Mouse (Mus musculus) neural tube, embryonic 11.5 days (tissue): ENCODE results near the gene Cmah. TPM values are rescaled to one million over a fixed set of nuclear protein-coding genes. Genes with fewer than 3 reads are reported as not detected.

Experiments
- ATAC-seq: fragments of 200-750 bp; cut with Nextera tagmentation; 2 replicates; pipeline ENCODE4 v1.8.0; 2017; ENCODE audit warnings: moderate number of reproducible peaks, mild to moderate bottlenecking, moderate TSS enrichment, moderate library complexity; ENCODE audit not compliant: insufficient read depth, low FRiP score, low TSS enrichment
- DNase-seq: peaks from one replicate; pipeline ENCODE4 v3.0.0-alpha.2; 2015; ENCODE audit warnings: low spot score
- H3K27ac ChIP-seq: fragments of 300-500 bp; sonication (generic); 2 replicates; pipeline ENCODE4 v1.5.1; 2014; ENCODE audit warnings: low read depth, mild to moderate bottlenecking, low read length
- H3K27me3 ChIP-seq: fragments of 300-500 bp; sonication (generic); 2 replicates; pipeline ENCODE4 v1.6.1; 2014; ENCODE audit warnings: mild to moderate bottlenecking, low read length, mixed read lengths; ENCODE audit not compliant: control insufficient read depth, insufficient read depth
- H3K36me3 ChIP-seq: fragments of 300-500 bp; sonication (generic); 2 replicates; pipeline ENCODE4 v1.6.1; 2014; ENCODE audit warnings: mild to moderate bottlenecking, low read length, moderate library complexity, mixed read lengths; ENCODE audit not compliant: control insufficient read depth, insufficient read depth
- H3K4me1 ChIP-seq: fragments of 300-500 bp; sonication (generic); 2 replicates; pipeline ENCODE4 v1.6.1; 2014; ENCODE audit warnings: low read length, mixed read lengths; ENCODE audit not compliant: control insufficient read depth, insufficient read depth
- H3K4me2 ChIP-seq: fragments of 300-500 bp; sonication (generic); 2 replicates; pipeline ENCODE4 v1.6.1; 2014; ENCODE audit warnings: low read depth, mild to moderate bottlenecking, moderate library complexity
- H3K4me3 ChIP-seq: fragments of 300-500 bp; sonication (generic); 2 replicates; pipeline ENCODE4 v1.5.1; 2014; ENCODE audit warnings: low read depth, low read length
- H3K9ac ChIP-seq: fragments of 300-500 bp; sonication (generic); 2 replicates; pipeline ENCODE4 v1.6.1; 2014; ENCODE audit warnings: mild to moderate bottlenecking, low read length
- H3K9me3 ChIP-seq: fragments of 300-500 bp; sonication (generic); 2 replicates; pipeline ENCODE4 v1.6.1; 2016; ENCODE audit warnings: low read length; ENCODE audit not compliant: control insufficient read depth
- WGBS: fragments of 180-500 bp; shearing (Covaris S2); extraction: QIAGEN DNeasy Blood & Tissue Kit; methylation state at CpG from one replicate; pipeline ENCODE4 v1.1.7; 2014; 5-methylcytosine and 5-hydroxymethylcytosine counted together
- polyA plus RNA-seq: library from polyadenylated mRNA; unstranded; fragments of >200 nt; fragmentation: Nextera tagmentation; extraction: Ambion mirVana; gene quantifications from 2 replicates; pipeline ENCODE4 v1.2.1, GENCODE M21; 2014

Gene Cmah
- polyA plus RNA-seq, 1 experiment from 2014 or later: 0.34 TPM

DNA sequence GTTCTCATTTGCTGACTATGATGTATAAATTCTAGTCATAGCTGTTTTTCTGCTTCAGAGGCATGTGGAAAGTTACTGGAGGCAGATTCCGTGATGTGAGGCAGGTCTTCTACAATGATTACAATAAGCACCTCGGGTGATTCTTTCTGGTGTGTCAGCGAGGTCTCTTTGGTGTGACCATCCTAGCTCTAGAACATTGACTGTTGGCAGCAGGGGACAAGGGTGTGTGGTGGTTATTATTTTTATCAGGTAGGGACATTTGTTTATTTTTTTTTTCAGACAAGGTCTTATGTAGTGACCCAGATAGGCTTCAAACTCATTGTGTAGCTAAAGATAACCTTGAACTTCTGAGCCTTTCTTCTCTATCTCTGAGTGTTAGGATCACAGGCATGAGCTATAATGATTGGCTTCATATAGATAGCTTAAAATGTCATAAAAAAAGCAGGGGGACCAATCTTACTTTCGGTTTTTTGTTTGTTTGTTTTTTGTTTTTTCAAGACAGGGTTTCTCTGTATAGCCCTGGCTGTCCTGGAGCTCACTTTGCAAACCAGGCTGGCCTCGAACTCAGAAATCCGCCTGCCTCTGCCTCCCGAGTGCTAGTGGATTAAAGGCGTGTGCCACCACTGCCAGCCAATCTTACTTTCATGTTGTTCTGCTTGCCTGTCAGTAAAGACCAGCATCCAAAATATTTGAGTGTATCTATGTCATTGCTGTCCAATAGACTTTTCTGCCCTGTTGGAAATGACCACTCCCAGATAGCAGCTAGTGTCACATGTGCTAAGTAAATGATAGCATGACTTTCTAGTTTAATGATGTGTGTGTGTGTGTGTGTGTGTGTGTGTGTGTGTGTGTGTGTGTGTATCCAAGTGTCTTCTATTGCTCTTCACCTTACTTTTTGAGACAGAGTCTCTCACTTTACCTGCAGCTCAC lies 15.9 kb upstream of the Cmah start:
- DNase-seq (no peak), ATAC-seq (no peak)
- H3K9ac ChIP-seq: no peak overlapping the region
- H3K4me1 ChIP-seq: no peaks in the 10 kb centered on the region
- no peaks in the 10 kb centered on the region for H3K9me3 ChIP-seq
- no peaks in the 10 kb centered on the region for H3K36me3 ChIP-seq
- H3K27ac ChIP-seq: no peak overlapping the region
- WGBS: 93% methylated on average over 8 of the region's 8 CpGs
- H3K27me3 ChIP-seq: no peaks in the 10 kb centered on the region
- no peak overlapping the region for H3K4me2 ChIP-seq
- no peak overlapping the region for H3K4me3 ChIP-seq

DNA sequence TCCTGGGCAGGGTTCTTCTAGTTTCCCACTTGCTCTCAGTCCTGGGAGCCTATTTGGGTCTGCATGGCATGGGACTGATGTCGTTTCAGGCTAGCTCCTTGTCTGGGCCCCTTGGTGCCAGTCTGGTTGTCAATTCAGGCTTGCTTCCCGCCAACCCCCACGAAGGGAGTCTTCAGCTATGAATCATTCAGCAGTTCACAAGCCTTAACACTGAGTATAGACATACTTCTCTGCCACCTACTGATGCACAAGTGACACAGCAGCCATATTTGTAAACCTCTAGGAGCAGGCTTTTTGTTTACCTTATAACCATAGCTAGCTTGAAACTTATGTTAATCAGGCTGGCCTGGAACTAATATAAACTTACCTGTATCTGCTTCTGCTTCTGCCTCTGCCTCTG lies 10.6 kb upstream of the Cmah start:
- Histone ChIP-seq H3K27me3 (no peaks in the 10 kb centered on the region), H3K9ac (no peak overlapping the region), H3K9me3 (no peaks in the 10 kb centered on the region), H3K4me3 (no peak overlapping the region), H3K36me3 (no peaks in the 10 kb centered on the region), H3K27ac (no peak overlapping the region), H3K4me2 (no peak overlapping the region), H3K4me1 (no peaks in the 10 kb centered on the region)
- ATAC-seq: no peak
- 78% methylated on average over 3 of the region's 3 CpGs for WGBS
- DNase-seq: no peak

DNA sequence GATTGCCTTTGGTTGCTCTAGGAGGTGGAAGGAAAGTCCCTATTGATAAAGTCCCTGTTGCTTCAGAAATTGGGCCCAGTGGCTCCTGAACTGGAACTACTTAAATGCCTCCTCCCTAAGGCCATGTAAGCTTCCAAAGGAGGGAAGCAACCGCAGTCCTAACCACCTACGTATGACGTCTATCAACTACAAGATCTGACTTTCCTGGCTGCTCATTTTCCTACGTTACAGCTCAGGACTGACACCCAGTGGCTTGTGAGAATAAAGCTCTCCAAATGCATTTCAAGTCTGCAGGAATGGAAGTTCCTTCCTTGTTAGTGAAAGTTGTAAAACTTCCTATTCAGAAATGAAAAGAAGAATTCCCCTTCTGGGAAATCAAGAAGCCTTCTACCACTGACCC lies 8.6 kb upstream of the Cmah start:
- DNase-seq (no peak), ATAC-seq (no peak)

DNA sequence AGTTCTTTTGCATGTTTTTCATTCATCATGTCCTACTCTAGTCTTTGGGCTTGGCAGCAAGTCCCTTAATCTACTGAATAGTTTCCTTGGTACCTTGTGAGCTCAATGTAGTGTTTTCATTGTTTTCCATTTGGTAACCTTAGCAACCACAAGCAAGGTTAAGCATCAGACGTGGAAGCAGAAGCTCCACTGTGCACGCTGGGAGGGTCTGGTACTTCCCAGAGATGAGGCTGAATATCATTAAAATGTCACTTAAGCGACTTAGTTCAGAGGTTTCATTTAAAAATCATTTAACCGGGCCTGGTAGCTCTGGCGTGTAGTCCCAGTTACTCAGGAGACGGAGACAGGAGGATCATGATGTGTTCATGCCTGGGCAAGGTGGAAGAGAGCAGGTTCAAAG lies 5.9 kb upstream of the Cmah start:
- WGBS: 71% methylated on average over 6 of the region's 6 CpGs
- Histone ChIP-seq H3K27ac (no peak overlapping the region), H3K4me3 (no peak overlapping the region), H3K9ac (no peak overlapping the region), H3K4me1 (no peaks in the 10 kb centered on the region), H3K36me3 (no peaks in the 10 kb centered on the region), H3K9me3 (no peaks in the 10 kb centered on the region), H3K27me3 (no peaks in the 10 kb centered on the region), H3K4me2 (no peak overlapping the region)
- ATAC-seq (no peak), DNase-seq (no peak)

More for the DNA sequence above, 8.6 kb upstream of the Cmah start:
- Histone ChIP-seq H3K36me3 (no peaks in the 10 kb centered on the region), H3K4me1 (no peaks in the 10 kb centered on the region), H3K27me3 (no peaks in the 10 kb centered on the region), H3K9ac (no peak overlapping the region), H3K27ac (no peak overlapping the region), H3K4me3 (no peak overlapping the region), H3K9me3 (no peaks in the 10 kb centered on the region), H3K4me2 (no peak overlapping the region)
- 40% methylated on average over 4 of the region's 4 CpGs for WGBS

DNA sequence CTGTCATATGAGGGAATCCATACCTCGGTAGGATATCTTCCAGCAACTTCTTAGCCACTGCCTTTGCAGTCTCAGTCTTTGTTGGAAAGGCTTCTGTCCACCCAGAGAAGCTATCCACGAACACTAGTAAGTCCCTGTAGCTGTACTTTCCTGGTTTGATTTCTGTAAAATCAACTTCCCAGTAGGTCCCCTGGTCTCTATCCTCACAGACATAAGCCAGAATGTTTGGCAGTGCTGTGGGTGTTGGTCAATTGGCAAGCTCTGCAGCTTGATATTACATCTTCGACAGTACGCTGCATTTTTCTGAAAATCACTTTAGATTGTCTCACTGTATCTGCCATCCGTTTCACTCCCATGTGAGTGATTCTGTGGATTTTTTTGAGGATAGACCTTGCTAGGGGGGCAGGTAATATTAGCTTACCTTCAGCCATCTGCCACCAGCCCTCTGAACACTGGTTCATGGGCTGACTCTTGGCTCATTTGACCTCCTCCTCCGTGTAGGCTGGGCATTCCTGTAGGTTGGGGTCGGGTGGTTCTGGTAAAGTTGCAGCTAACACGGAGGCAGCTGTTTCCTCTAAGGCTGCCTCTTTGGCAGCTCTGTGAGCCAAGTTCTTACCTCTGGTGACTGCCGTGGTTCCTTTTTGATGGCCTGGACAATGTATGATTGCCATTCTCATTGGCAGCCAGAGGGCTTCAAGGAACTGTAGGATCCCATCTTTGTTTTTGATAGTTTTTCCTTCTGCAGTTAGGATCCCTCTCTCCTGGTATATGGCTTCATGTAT lies 1.0 kb downstream of the Cmah start:
- Histone ChIP-seq H3K27me3 (no peaks in the 10 kb centered on the region), H3K9ac (no peak overlapping the region), H3K4me1 (no peaks in the 10 kb centered on the region), H3K36me3 (no peaks in the 10 kb centered on the region), H3K4me2 (no peak overlapping the region), H3K27ac (no peak overlapping the region), H3K9me3 (no peaks in the 10 kb centered on the region), H3K4me3 (no peak overlapping the region)
- 83% methylated on average over 9 of the region's 9 CpGs for WGBS
- DNase-seq: no peak
- ATAC-seq: no peak

DNA sequence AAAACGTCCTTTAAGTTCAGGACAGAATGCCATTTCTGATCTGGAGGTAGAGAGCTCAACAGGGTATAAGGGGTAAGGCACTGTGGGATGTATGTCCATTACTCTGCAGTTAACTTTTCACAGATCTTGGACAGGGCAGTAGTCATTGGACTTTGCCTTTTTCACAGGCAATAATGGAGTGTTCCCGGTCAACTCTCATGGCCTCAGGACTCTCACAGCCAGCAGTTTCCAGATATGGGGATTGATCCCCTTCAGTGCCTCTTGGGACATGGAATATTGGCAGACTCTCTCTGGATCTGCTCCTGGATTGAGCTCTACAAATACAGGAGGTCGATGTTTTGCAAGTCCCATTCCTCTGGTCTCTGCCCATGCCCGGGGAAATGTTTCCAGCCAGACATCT lies 2.9 kb downstream of the Cmah start:
- DNase-seq (no peak), ATAC-seq (no peak)
- no peaks in the 10 kb centered on the region for H3K27me3 ChIP-seq
- H3K4me2 ChIP-seq: no peak overlapping the region
- H3K9me3 ChIP-seq: no peaks in the 10 kb centered on the region
- WGBS: 72% methylated on average over 4 of the region's 4 CpGs
- H3K4me1 ChIP-seq: no peaks in the 10 kb centered on the region
- no peak overlapping the region for H3K27ac ChIP-seq
- no peak overlapping the region for H3K9ac ChIP-seq
- no peak overlapping the region for H3K4me3 ChIP-seq
- H3K36me3 ChIP-seq: no peaks in the 10 kb centered on the region

DNA sequence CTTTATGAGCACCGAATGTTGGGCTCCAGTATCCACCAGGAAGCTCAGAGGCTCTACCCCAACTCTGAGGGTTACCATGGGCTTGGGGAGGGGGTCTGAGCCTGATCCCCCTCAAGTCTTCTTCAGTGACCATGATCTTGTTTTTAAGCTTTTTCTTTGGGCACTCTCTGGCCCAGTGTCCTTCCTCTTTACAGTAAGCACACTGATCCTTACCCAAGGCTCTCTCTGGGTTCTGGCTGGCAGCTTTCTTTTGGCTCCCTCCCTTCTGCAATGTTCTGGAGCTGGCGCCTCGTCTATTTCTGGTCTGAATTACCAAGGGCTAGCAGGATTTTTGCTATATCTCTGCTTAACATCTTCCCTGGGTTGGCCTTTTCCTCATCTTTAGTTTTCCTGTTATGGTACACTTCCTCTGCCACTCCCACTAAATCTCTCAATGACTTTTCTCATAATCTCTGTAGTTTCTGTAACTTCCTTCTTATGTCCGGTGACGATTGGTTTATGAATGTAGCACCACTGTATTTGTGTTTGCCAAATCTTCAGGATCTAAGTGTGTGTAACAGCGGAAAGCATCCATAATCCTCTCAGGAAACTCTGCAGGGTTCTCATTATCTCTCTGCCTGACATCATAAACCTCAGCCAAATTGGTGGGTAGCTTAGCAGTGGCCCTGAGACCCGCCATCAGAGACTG lies 3.8 kb downstream of the Cmah start:
- Histone ChIP-seq H3K4me1 (no peaks in the 10 kb centered on the region), H3K9ac (no peak overlapping the region), H3K4me2 (no peak overlapping the region), H3K4me3 (no peak overlapping the region), H3K36me3 (no peaks in the 10 kb centered on the region), H3K27ac (no peak overlapping the region), H3K27me3 (no peaks in the 10 kb centered on the region), H3K9me3 (no peaks in the 10 kb centered on the region)
- no peak for DNase-seq
- 87% methylated on average over 7 of the region's 7 CpGs for WGBS
- ATAC-seq: no peak

DNA sequence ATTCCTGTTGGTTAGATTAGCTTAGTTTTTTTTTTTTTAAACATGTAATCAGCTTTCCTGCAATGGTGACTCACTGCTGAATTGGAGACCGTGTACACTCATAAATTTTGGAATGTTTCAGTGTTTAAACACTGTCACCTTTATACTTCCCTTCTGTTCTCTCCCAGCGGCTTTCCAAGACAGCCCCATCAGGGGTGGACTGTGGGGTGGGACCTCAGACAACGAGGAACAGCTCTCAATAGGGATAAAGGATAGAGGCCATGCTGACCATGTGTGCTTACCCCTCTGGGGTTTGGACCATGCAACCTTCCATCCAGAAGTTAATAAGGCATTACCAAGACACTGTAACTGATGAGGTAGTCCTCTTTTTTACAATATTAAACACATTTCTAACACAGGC lies 5.3 kb downstream of the Cmah start:
- WGBS: 52% methylated on average over 3 of the region's 3 CpGs
- Histone ChIP-seq H3K4me1 (no peaks in the 10 kb centered on the region), H3K4me3 (no peak overlapping the region), H3K27me3 (no peaks in the 10 kb centered on the region), H3K9me3 (no peaks in the 10 kb centered on the region), H3K36me3 (no peaks in the 10 kb centered on the region), H3K9ac (no peak overlapping the region), H3K27ac (no peak overlapping the region), H3K4me2 (no peak overlapping the region)
- ATAC-seq (no peak), DNase-seq (no peak)
